Mouse (Mus musculus): ENCODE measurements around the gene Zfhx3.

GRCm38 (mm10) chr8:108563934-108564564 is 621.6 kb downstream of the Zfhx3 start:
- no peak for TF ChIP-seq CTCF (IDR thresholded peaks at IDR 0.05; ENCODE audit: low read depth)
- no peak for TF ChIP-seq EP300 (IDR thresholded peaks at IDR 0.05; ENCODE audit: low read depth)

Measured in liver, embryonic 14.5 days (tissue).